ENCODE assay signal across 27 mouse cellular contexts in genomic region chr10:98372561-98372960, GRCm38 (mm10).
DNase-seq lines count a peak whose midpoint lies in the region; ATAC-seq and TF ChIP-seq lines count a peak whose summit lies in the region.
"Had no signal": no experiment of that assay in that cellular context is flagged by ENCODE, and none has a peak within 500 bp of the region (broad histone marks: within the 10 kb centered on the region; RNA-seq: fewer than 3 reads in every experiment).

No protein-coding gene starts in this region.

- H3K4me3 ChIP-seq in lung, embryonic 14.5 days (ENCODE audit: low read depth, low read length) = no peak overlapping the region
- no peak overlapping the region for H3K4me3 ChIP-seq in C2C12 (ENCODE audit: insufficient read depth, poor library complexity, severe bottlenecking)
- H3K4me3 ChIP-seq: embryonic facial prominence, embryonic 12.5 days; gastrocnemius, adult 2 months; hindbrain, embryonic 10.5 days; hindbrain, embryonic 15.5 days; liver, embryonic 12.5 days; megakaryocyte, embryonic 14.5 days; midbrain, embryonic 12.5 days; neural tube, embryonic 13.5 days had no signal

- H3K4me2 ChIP-seq in lung, embryonic 14.5 days = no peak overlapping the region
- H3K4me2 ChIP-seq: embryonic facial prominence, embryonic 12.5 days; hindbrain, embryonic 15.5 days; liver, embryonic 12.5 days; midbrain, embryonic 12.5 days; neural tube, embryonic 13.5 days had no signal

- DNase-seq in heart, adult 8-10 months (ENCODE audit: low spot score) = peak; percentile 21
- DNase-seq in heart, postnatal 10 days = no peak
- DNase-seq in lung, embryonic 14.5 days = peak; percentile 17
- DNase-seq in lung, postnatal 14 days = no peak
- peak; percentile 33 for DNase-seq in adipocyte (ENCODE audit: low spot score)
- no peak for DNase-seq in embryo, embryonic 10 days (ENCODE audit: low spot score)
- DNase-seq: adrenal gland, adult 2 months; cerebellum, adult 9-10 months; cerebellum, postnatal 36 days; gastrocnemius, adult 2 months; kidney, adult 8-10 months; kidney, postnatal 4 days; left cerebral cortex, postnatal 4 days; liver, postnatal 0 days; retina, postnatal 1 day; right cerebral cortex, postnatal 14 days; thymus, postnatal 4 days had no signal

- H3K9me3 ChIP-seq in lung, embryonic 14.5 days (ENCODE audit: low read depth, low read length) = no peaks in the 10 kb centered on the region
- H3K9me3 ChIP-seq: embryonic facial prominence, embryonic 12.5 days; hindbrain, embryonic 10.5 days; hindbrain, embryonic 15.5 days; liver, embryonic 12.5 days; midbrain, embryonic 12.5 days; neural tube, embryonic 13.5 days had no signal

- H3ac ChIP-seq in C2C12 (ENCODE audit: control insufficient read depth, insufficient read length, low read depth) = no peak overlapping the region

- no peaks in the 10 kb centered on the region for H3K36me3 ChIP-seq in lung, embryonic 14.5 days (ENCODE audit: insufficient read depth)
- H3K36me3 ChIP-seq in C2C12 (ENCODE audit: control insufficient read depth, insufficient read depth) = no peaks in the 10 kb centered on the region
- H3K36me3 ChIP-seq: embryonic facial prominence, embryonic 12.5 days; hindbrain, embryonic 10.5 days; hindbrain, embryonic 15.5 days; liver, embryonic 12.5 days; midbrain, embryonic 12.5 days; neural tube, embryonic 13.5 days had no signal

- no peaks in the 10 kb centered on the region for H3K4me1 ChIP-seq in lung, embryonic 14.5 days (ENCODE audit: insufficient read depth)
- H3K4me1 ChIP-seq: embryonic facial prominence, embryonic 12.5 days; hindbrain, embryonic 10.5 days; hindbrain, embryonic 15.5 days; liver, embryonic 12.5 days; megakaryocyte, embryonic 14.5 days; midbrain, embryonic 12.5 days had no signal

- H3K79me2 ChIP-seq in C2C12 (ENCODE audit: control insufficient read depth, insufficient read depth) = no peaks in the 10 kb centered on the region

- WGBS in lung, embryonic 14.5 days = 58% methylated on average over 4 of the region's 4 CpGs

- H3K9ac ChIP-seq in lung, embryonic 14.5 days = no peak overlapping the region
- H3K9ac ChIP-seq: embryonic facial prominence, embryonic 12.5 days; hindbrain, embryonic 15.5 days; liver, embryonic 12.5 days; liver, postnatal 0 days; midbrain, embryonic 12.5 days; neural tube, embryonic 13.5 days had no signal

- H3K27me3 ChIP-seq in lung, embryonic 14.5 days (ENCODE audit: insufficient read depth, low read length) = no peaks in the 10 kb centered on the region
- no peaks in the 10 kb centered on the region for H3K27me3 ChIP-seq in C2C12 (ENCODE audit: control insufficient read depth, insufficient read depth, insufficient read length)
- H3K27me3 ChIP-seq: embryonic facial prominence, embryonic 12.5 days; hindbrain, embryonic 15.5 days; liver, embryonic 12.5 days; megakaryocyte, embryonic 14.5 days; midbrain, embryonic 12.5 days; neural tube, embryonic 13.5 days had no signal

- no peak overlapping the region for H3K27ac ChIP-seq in lung, embryonic 14.5 days (ENCODE audit: low read depth)
- H3K27ac ChIP-seq: embryonic facial prominence, embryonic 12.5 days; hindbrain, embryonic 10.5 days; hindbrain, embryonic 15.5 days; kidney, postnatal 0 days; liver, embryonic 12.5 days; midbrain, embryonic 12.5 days; neural tube, embryonic 13.5 days had no signal

- intact Hi-C loops in heart, postnatal 10 days (cut with DNase I) = no loop called here

- TF ChIP-seq CTCF in lung, embryonic 14.5 days (IDR thresholded peaks at IDR 0.05; ENCODE audit: low read depth) = no peak
- no peak for TF ChIP-seq CTCF in C2C12 (IDR thresholded peaks at IDR 0.05; ENCODE audit: control insufficient read depth, insufficient read depth, insufficient read length)

- ATAC-seq in lung, embryonic 14.5 days (ENCODE audit: insufficient read depth) = no peak
- ATAC-seq: forebrain, embryonic 14.5 days; liver, embryonic 12.5 days; liver, postnatal 0 days had no signal

- no peaks in the 10 kb centered on the region for H3K79me3 ChIP-seq in C2C12 (ENCODE audit: low read depth)

TF ChIP-seq in C2C12, 6 proteins besides CTCF, POLR2A, EP300 and RAD21:
- no peak for TF ChIP-seq MYOG (IDR thresholded peaks at IDR 0.05; ENCODE audit: control insufficient read depth, extremely low read depth, insufficient read length)
- peak; percentile 75 for TF ChIP-seq CEBPB (IDR thresholded peaks at IDR 0.05; ENCODE audit: low read depth)
TF ChIP-seq in C2C12: peak in this region for 1.

Comparison
In these comparisons a context has a peak if more than half of its experiments do, and no peak if none do; other contexts are left out.
1. DNase-seq: peak in heart, adult 8-10 months (single experiment), lung, embryonic 14.5 days (single experiment) and adipocyte (single experiment); none in heart, postnatal 10 days (0 of 2), lung, postnatal 14 days (single experiment) and embryo, embryonic 10 days (single experiment).